Mouse (Mus musculus): ENCODE results near the gene Zfp385b. TPM values are rescaled to one million over a fixed set of nuclear protein-coding genes. Genes with fewer than 3 reads are reported as not detected.
"Not testable (repeated sequence)": the region's sequence is repeated elsewhere in the genome, so short reads cannot be mapped to it uniquely, and the experiment has no call there.

Gene Zfp385b
- total RNA-seq, 4 experiments from 2014 or later: 54.3 to 59.0 (median 56.3) TPM

DNA sequence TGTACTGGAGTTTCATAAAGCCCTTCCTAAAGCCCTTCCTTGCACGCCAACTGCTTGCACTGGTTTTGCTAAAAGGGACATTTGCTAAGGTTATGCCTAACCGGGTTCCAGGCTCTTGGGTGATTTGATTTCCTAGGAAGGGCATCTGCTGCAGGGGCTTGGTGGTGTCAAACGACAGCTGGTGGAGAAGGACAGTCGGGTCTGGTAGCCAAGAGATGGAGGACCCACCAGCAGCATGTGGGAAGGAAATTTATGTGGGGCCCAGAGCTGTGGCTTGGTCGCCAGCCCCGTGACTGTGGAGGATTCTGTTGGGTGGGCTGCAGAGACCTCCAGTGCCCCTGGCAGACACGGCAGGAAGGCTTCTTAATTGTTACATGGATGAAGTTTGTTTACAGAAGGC, 348.7 kb downstream of the Zfp385b start:
- DNase-seq (ENCODE audit: low spot score in 2 of 2): no peak

DNA sequence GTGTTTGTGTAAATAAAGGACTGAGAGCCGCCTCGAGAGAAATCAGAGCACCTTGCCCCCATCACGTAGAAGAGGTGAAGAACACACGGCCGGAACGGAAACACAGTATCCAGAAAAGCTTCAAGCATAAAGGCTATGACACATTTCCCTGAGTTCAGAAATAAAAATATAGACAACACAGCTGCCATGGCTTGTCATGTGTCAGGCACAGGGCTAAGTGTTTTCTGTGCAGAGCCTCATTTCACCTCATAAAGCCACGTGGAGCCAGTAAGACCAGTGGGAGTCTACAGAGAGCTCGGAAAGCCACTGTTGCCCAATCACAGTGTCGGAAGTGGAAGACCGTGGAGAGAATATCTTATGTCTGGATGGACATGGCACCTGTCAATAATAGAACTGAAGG, 358.0 kb downstream of the Zfp385b start:
- DNase-seq (ENCODE audit: low spot score in 2 of 2): no peak

DNA sequence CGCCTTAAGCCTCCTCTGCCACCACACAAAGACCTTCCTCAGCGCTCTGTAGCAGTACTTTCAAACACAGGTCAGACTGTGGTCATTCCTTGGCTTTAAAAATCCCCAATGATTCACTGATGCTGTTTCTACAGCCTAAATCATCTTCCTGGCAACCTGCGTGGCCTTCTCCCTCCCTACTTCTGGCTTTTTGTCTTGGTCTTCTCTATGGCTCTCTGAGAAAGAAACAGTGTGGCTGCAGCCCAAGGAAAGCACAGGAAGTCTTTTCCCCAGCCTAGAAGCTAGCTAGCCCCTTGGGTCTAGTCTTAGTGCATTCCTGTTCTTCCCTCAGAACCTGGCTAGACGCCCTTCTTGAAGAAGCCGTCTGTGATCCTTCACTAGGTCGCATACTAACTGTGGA, 359.4 kb downstream of the Zfp385b start:
- DNase-seq (ENCODE audit: low spot score in 2 of 2): no peak

- DNase-seq (ENCODE audit: low spot score in 2 of 2): no peak
Observed at GRCm38 (mm10) chr2:77458431-77458830, 361.0 kb downstream of the Zfp385b start.

DNA sequence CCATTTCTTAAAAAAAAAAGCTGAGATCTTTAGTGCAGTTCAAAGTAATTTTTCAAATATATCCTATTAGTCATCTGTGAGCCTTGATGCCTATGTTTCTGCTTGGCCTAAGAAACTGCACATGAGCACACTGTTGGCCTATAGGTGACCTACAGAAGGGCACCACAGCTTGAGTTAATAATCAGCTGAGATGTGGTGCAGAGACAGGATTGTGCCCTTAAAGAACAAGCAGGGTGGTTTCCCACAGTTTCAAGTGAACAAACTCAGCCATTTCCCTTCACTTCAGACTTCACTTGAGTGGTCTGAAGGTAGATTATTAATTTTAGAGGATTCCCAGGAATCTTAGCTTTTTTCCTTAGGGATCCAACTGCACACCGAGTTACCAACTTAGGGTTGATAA, 362.3 kb downstream of the Zfp385b start:
- no peak for DNase-seq (ENCODE audit: low spot score in 2 of 2)

DNA sequence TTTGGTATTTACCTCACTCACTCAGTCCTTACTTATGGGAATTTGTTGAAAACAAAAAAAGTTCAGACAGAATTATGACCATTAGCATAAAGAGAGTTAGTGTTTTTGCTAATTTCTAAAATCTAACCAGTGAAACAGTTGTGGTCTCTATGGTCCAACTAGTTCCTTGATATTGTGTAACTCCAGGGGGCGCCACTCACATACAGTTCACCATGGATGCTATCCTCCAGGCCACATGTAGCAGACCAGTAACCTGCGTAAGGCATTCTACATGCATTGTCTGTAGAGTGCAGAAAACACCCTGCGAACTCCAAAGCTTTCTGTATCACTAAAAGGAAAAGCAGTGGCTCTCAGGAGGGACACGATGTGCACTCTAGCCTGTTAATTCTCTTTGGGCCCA, 362.8 kb downstream of the Zfp385b start:
- no peak for DNase-seq (ENCODE audit: low spot score in 2 of 2)

GRCm38 (mm10) chr2:77454341-77454937, 365.0 kb downstream of the Zfp385b start:
- no peak for DNase-seq (ENCODE audit: low spot score in 2 of 2)

DNA sequence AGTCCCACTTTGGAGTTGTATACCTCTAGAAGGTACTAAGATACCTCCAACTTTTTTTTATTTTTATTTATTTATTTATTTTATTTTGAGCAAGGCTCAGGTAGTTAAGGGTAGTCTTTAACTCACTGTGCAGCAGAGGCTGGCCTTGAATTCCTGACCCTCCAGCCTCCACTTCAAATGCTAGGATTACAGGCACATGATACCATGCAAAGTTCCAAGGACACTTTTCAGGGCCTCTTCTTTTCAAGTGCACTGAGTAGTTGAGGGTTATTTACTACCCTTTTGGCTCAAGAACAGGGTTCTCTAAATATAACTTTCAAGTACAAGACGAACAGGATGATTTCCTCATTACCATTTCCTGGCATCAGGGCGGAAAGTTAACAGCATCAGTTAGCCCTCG, 365.7 kb downstream of the Zfp385b start:
- no peak for DNase-seq (ENCODE audit: low spot score in 2 of 2)

GRCm38 (mm10) chr2:77450017-77450416, 369.4 kb downstream of the Zfp385b start:
- not testable (repeated sequence) for DNase-seq (ENCODE audit: low spot score in 2 of 2)

DNA sequence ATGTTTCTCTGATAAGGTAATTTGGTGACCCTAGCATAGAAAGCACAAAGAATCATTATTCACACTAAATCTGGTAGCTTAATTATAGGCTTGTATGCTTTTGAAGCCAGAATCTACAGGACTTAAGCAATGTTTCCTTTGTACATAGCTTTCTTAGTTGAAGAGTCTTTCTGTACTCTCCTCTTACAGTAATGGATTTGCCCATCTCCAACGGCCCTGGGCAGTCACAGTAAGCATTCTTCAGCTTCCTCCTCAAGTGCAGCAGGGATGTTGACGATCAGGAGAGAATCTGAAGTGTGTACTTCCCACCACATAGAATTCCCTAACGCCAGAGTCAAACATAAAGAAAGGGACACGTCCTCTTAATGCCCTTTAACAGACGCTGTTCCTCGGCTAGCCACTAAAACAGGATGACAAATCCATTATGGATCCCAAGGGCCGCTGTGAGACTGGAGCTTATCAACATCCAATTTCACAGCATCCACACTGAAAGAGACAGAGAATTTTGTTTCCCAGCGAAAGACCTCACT, 370.4 kb downstream of the Zfp385b start:
- no peak for DNase-seq (ENCODE audit: low spot score in 2 of 2)

- no peak for DNase-seq (ENCODE audit: low spot score in 2 of 2)
Observed at GRCm38 (mm10) chr2:77444282-77444681, 375.2 kb downstream of the Zfp385b start.

DNA sequence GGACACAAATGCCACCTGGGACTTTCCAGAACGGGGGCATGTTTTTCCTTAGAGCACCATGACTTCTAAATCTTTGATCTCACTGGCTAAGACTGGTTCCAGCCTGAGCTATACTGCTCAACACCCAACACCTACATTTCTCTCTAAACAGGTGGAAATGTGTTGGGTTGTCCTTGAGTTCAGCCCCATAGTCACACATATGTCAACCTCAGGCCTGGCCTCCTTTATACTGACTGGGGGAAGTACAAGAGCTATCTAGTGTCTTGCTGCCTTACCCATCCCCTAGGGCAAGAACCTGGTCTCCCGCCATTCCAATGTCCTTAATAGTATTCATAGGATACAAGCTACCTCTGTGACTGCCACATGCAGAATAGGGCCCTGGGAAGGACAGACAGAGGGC, 378.8 kb downstream of the Zfp385b start:
- no peak for DNase-seq (ENCODE audit: low spot score in 2 of 2)

DNA sequence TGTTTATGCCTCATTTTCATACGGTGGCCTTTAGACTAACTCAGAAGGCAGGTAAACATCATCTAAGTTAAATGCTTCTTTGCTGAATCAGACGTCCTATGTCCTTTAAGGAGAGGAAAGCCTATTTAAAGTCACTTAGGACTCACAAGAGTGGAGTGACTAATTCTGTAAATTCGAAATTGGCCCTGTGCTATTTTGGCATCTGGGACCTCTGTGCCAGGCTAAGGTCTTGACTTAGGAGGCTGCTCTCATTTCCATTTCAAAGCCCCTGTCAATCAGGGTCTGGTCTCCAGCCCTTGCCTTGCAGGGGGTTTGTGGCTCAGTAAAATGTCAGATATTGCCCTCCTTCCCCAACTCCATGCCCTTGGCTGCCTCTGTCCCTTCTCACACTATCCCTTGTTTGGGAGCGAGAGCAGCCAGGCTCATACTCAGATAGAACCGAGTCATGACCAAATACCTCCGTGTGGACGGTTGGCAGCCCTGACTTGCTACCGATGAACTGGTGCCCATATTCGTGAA, 383.1 kb downstream of the Zfp385b start:
- DNase-seq (ENCODE audit: low spot score in 2 of 2): no peak

GRCm38 (mm10) chr2:77419476-77419875, 400.0 kb downstream of the Zfp385b start:
- no peak for DNase-seq (ENCODE audit: low spot score in 2 of 2)

DNA sequence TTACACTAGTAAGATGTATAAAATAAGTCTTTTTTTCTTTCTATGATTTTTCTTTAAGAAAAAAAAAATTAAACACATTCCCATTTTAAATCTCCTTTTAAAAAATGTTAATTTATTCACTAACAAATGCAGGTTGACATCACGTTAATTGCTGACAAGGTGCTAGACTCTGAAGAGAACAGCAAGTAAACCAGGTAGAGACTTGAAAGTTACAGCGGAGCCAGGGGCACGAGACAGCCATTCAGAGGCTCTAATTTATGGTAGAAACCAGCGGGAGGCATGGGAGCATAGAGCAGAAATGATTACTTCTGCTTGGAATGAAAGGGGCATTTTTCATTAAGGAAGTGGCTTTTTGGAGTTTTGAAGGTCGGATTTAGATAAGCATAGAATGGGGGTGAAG, 401.4 kb downstream of the Zfp385b start:
- DNase-seq (ENCODE audit: low spot score in 2 of 2): no peak

- DNase-seq (ENCODE audit: low spot score in 2 of 2): no peak
Observed at GRCm38 (mm10) chr2:77412171-77412570, 407.3 kb downstream of the Zfp385b start.

GRCm38 (mm10) chr2:77411612-77412011, 407.8 kb downstream of the Zfp385b start:
- no peak for DNase-seq (ENCODE audit: low spot score in 2 of 2)

DNA sequence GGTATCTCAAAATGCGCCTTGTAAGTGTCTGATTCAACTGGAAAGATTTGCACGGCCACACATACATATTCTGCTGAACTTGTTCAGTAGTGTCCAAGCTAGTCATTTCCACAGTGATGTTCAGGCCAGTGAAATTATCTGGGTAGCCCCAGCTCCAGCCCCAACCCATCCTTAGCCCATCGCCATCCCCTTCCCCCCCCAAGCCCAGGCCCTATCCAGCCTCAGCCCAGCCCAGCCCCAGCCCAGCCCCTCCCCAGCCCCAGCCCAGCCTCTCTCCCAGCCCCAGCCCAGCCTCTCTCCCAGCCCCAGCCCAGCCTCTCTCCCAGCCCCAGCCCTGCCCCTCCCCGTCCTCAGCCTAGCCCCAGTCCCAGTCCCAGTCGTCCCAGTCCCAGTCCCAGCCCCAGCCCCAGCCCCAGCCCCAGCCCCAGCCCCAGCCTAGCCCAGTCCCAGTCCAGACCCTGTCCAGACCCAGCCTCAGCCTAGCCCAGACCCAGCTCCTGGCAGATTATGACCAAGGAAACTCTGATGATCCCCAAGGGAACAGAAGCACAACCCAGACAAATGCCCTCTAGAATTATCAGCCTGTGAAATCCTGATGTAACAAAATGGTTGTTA, 409.8 kb downstream of the Zfp385b start:
- DNase-seq (ENCODE audit: low spot score in 2 of 2): no peak

DNA sequence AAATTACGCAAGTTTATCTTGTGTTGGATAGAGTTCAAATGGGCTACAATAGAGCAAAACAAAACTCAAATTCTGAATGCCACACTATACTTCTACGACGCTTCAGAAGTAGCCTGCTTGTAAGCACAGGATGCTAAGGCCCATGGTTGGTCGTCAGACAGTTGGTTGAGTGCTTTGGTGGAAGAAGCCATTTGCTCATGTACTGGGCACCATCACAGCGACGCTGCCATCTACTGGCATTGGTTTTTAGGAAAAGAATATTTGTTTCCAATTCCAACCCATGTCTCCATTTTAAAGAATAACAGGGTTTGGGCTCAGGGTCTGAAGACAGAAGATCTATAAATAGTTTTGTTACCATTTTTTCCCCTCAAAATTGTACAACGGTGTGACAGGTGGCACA, 410.5 kb downstream of the Zfp385b start:
- DNase-seq (ENCODE audit: low spot score in 2 of 2): no peak

GRCm38 (mm10) chr2:77402329-77402728, 417.1 kb downstream of the Zfp385b start:
- no peak for DNase-seq (ENCODE audit: low spot score in 2 of 2)

DNA sequence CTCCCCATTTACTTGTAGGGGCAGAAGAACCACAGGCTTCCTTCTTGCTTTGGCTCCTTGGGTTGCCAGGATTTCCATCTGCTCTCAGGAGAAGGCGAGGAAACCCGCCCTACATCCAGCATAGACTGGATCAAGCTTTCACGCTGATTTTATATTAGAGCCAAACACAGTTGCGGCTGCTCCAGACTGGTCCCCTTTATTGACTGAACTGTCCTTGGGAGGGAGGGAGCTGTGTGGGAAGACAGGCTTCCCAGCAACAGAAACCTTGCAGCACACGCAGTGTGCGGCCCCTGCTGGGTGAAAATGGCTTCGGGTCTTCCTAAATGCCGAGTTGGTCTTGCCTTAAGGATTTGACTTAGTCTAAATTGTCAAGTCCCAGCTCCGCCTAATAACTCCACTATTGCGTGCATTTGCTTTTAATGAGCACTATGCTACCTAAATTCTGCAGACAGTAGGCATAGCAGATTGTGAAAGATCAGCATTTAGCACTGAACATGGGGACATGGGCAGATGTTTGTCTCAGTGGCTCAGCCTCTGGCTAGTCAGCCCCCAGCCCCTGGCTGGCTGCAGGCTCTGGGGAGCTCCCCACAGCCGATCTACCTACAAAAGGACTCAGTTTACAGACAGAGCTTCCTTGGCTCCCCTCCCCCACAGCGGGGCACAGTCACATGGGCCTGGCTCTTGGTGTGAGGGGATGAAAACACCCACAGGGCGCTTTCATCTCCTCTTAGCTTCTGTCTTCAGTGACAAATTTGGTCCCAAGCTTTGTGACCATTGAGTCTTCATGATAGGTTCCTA, 417.8 kb downstream of the Zfp385b start:
- peak in 1 of 2 experiments; percentile 18 for DNase-seq (ENCODE audit: low spot score in 2 of 2)

DNA sequence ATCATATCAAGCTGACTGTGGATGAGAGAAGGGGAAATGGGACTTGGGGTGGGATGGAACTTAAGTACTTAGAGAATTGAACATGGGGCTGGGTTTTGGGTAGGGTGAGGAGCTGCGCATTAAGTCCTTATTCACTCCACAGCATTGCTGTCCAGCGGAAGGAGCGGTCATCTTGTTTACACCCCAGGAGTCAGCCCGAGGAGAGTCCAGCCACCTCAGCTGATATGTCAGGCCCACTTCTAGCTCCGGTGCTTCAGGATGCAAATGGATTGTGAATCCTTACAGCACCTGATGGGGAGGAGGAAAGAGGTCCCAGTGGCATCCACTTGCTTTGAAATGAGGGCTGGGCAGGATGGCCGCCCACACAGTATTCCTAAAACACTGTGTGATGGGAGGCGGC, 425.6 kb downstream of the Zfp385b start:
- DNase-seq (ENCODE audit: low spot score in 2 of 2): no peak

Data from left cerebral cortex, adult 8-10 months (tissue).